Mouse (Mus musculus) lung, postnatal 0 days (tissue): ENCODE measurements around the gene Zscan21. TPM values are rescaled to one million over a fixed set of nuclear protein-coding genes. Genes with fewer than 3 reads are reported as not detected.

ENCODE experiments used
- ATAC-seq: fragments of 200-750 bp; cut with Nextera tagmentation; 2 replicates; pipeline ENCODE4 v1.8.0; 2017; ENCODE audit warnings: moderate library complexity
- DNase-seq: peaks from one replicate; pipeline ENCODE4 v3.0.0-alpha.2; 2016; ENCODE audit warnings: low spot score
- H3K27ac ChIP-seq: fragments of 300-500 bp; sonication (generic); 2 replicates; pipeline ENCODE4 v1.5.1; 2014; ENCODE audit warnings: antibody characterized with exemption, mild to moderate bottlenecking, low read length, mixed read lengths
- H3K27me3 ChIP-seq: fragments of 300-500 bp; sonication (generic); replicated peaks from 2 replicates; pipeline ENCODE4 v1.6.1; 2014; ENCODE audit warnings: low read length, mixed read lengths; ENCODE audit not compliant: insufficient read depth
- H3K36me3 ChIP-seq: fragments of 300-500 bp; sonication (generic); 2 replicates; pipeline ENCODE4 v1.6.1; 2014; ENCODE audit warnings: low read length, mixed read lengths; ENCODE audit not compliant: insufficient read depth
- H3K4me1 ChIP-seq: fragments of 300-500 bp; sonication (generic); 2 replicates; pipeline ENCODE4 v1.6.1; 2014; ENCODE audit warnings: antibody characterized with exemption, low read depth, low read length, mixed read lengths; ENCODE audit not compliant: insufficient read depth
- H3K4me2 ChIP-seq: fragments of 300-500 bp; sonication (generic); replicated peaks from 2 replicates; pipeline ENCODE4 v1.6.1; 2014; ENCODE audit warnings: low read depth, mild to moderate bottlenecking, low read length, moderate library complexity, mixed read lengths
- H3K4me3 ChIP-seq: fragments of 300-500 bp; sonication (generic); 2 replicates; pipeline ENCODE4 v1.5.1; 2014; ENCODE audit warnings: low read depth, low read length
- H3K9ac ChIP-seq: fragments of 300-500 bp; sonication (generic); replicated peaks from 2 replicates; pipeline ENCODE4 v1.6.1; 2014; ENCODE audit warnings: low read depth, mild to moderate bottlenecking
- H3K9me3 ChIP-seq: fragments of 300-500 bp; sonication (generic); 2 replicates; pipeline ENCODE4 v1.6.1; 2016; ENCODE audit warnings: low read length, mixed read lengths
- CTCF ChIP-seq: IDR thresholded peaks from 2 replicates; pipeline ENCODE4 v1.5.1; 2016; ENCODE audit warnings: antibody characterized with exemption, mild to moderate bottlenecking
- EP300 ChIP-seq: IDR thresholded peaks from 2 replicates; pipeline ENCODE4 v1.6.1; 2016; ENCODE audit warnings: antibody characterized with exemption, mild to moderate bottlenecking, control low read depth
- WGBS: fragments of 180-500 bp; shearing (Covaris S2); extraction: QIAGEN DNeasy Blood & Tissue Kit; methylation state at CpG from one replicate; pipeline ENCODE4 v1.1.7; 2014; 5-methylcytosine and 5-hydroxymethylcytosine counted together
- polyA plus RNA-seq: library from polyadenylated mRNA; unstranded; fragments of >200 nt; fragmentation: Nextera tagmentation; extraction: Ambion mirVana; gene quantifications from 2 replicates; pipeline ENCODE4 v1.2.1, GENCODE M21; 2015

The Zscan21 gene
- polyA plus RNA-seq, 1 experiment from 2014 or later = 35.1 TPM

DNA sequence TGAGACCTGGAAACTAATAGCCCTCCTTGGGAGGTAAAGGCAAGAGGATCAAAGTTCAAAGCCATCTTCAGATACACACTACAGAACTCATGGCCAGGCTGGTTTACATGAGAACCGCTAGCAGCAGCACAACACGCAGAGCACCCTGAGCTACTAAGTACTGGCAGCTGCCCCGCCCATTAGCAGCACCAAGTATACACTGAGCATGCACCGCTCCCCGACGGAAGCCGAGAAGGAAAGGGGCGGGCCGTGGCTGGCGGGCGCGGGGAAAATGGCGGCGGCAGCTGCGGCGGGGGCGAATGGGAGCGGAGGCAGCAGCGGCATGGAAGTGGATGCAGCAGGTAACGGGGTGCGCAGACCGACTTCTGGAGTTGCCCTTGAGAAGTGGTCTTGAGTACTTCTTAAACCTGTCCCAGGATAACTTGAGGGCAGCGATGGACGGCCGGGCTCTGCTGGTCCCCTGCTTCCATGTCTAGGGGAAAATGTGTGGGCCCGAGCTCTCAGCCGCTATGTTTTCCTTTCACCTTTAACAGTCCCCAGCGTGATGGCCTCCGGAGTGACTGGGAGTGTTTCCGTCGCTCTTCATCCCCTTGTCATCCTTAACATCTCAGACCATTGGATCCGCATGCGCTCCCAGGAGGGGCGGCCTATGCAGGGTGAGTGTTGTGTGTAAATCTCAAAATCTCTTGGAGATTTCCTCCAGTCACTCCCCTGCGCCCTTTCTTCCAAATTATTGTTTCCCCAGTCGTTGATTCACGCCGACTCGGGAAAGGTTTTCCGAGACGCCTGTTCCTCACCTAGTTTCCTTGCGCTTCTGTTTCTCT lies 44.4 kb downstream of the Zscan21 start, which contains the start of gene Cops6:
Gene Cops6 (plus strand): TSS at position 230 of the 824 bp plus-strand sequence.
- Histone ChIP-seq H3K4me2 (peak within 1 kb of the TSS; percentile 76), H3K27ac (peak within 1 kb of the TSS; percentile 62), H3K9ac (peak within 1 kb of the TSS; percentile 76), H3K4me1 (peaks cover 4% of the 10 kb centered on the region; the same call in 1 of the 2 replicates), H3K4me3 (peak within 1 kb of the TSS; percentile 67), H3K27me3 (no peaks in the 10 kb centered on the region), H3K36me3 (peaks cover 22% of the 10 kb centered on the region), H3K9me3 (no peaks in the 10 kb centered on the region)
- ATAC-seq = peak; percentile 99
- no peak for TF ChIP-seq EP300
- TF ChIP-seq CTCF = peak; percentile 24; the same call in 1 of the 2 replicates
- DNase-seq = peak; percentile 98
- WGBS = 2% methylated on average over 42 of the region's 42 CpGs

DNA sequence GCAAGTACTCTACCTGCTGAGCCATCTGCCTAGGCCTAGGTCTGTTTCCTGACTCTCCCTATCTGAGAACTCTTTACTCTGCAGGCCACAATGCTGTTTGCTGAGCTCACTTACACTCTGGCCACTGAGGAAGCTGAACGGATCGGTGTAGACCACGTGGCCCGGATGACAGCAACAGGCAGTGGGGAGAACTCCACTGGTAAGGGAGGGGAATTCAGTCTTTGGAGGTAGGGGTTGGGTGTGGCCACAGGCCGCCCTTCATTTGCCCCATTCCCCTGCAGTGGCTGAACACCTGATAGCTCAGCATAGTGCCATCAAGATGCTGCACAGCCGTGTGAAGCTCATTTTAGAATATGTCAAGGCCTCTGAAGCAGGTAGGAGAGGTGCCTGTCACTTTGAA lies 46.3 kb downstream of the Zscan21 start:
- Histone ChIP-seq H3K9ac (no peak overlapping the region), H3K4me1 (peaks cover 4% of the 10 kb centered on the region; the same call in 1 of the 2 replicates), H3K4me2 (no peak overlapping the region), H3K36me3 (peaks cover 39% of the 10 kb centered on the region), H3K9me3 (no peaks in the 10 kb centered on the region), H3K27me3 (no peaks in the 10 kb centered on the region), H3K27ac (no peak overlapping the region), H3K4me3 (no peak overlapping the region)
- ATAC-seq (no peak), DNase-seq (no peak)
- no peak for TF ChIP-seq CTCF
- no peak for TF ChIP-seq EP300
- WGBS = 59% methylated on average over 6 of the region's 6 CpGs

DNA sequence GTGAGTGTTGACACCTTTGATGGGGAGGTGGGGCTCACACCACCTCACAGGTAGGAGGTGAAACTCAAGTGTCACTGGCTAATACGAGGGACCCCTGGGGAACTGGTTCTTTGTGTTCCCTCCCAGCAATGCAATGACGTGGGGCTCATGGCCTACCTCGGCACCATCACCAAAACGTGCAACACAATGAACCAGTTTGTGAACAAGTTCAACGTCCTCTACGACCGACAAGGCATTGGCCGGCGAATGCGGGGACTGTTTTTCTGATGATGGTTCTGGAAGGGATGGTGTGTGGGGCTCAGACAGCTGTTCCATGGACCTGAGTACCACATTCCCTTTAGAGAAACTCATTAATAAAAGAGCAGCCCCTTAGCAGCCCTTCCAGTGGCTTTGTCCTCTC lies 46.9 kb downstream of the Zscan21 start:
- ATAC-seq = no peak
- 56% methylated on average over 10 of the region's 10 CpGs for WGBS
- DNase-seq = no peak
- peaks cover 4% of the 10 kb centered on the region; the same call in 1 of the 2 replicates for H3K4me1 ChIP-seq
- H3K36me3 ChIP-seq = peaks cover 41% of the 10 kb centered on the region
- H3K9ac ChIP-seq = no peak overlapping the region
- H3K9me3 ChIP-seq = no peaks in the 10 kb centered on the region
- no peak overlapping the region for H3K27ac ChIP-seq
- TF ChIP-seq CTCF = no peak
- no peak for TF ChIP-seq EP300
- H3K4me3 ChIP-seq = no peak overlapping the region
- no peak overlapping the region for H3K4me2 ChIP-seq
- no peaks in the 10 kb centered on the region for H3K27me3 ChIP-seq

DNA sequence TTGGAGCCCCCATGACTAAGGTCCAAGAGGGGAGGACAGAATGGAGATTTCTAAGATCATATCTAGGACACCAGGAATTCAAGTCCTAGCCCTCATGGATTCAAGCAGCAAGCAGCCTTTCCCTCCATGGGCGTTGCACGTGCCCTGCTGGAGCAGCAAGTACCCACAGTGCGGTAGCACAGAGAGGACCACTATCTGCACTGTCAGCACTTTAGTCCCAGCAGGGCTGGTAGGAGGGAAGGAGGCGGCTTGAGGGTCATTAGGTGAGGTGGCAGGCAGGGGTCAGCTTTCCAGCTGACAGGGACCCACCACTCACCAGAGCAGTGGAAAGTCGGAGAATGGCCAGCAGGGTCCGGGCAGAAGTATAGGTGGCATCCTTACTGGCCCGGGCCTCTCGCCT lies 48.9 kb downstream of the Zscan21 start:
- ATAC-seq (no peak), DNase-seq (no peak)
- Histone ChIP-seq H3K4me1 (peaks cover 11% of the 10 kb centered on the region; the same call in 1 of the 2 replicates), H3K4me3 (no peak overlapping the region), H3K9me3 (no peaks in the 10 kb centered on the region), H3K27me3 (no peaks in the 10 kb centered on the region), H3K9ac (no peak overlapping the region), H3K4me2 (no peak overlapping the region), H3K36me3 (peaks cover 41% of the 10 kb centered on the region), H3K27ac (no peak overlapping the region)
- 68% methylated on average over 8 of the region's 8 CpGs for WGBS
- TF ChIP-seq CTCF (no peak), EP300 (no peak)

DNA sequence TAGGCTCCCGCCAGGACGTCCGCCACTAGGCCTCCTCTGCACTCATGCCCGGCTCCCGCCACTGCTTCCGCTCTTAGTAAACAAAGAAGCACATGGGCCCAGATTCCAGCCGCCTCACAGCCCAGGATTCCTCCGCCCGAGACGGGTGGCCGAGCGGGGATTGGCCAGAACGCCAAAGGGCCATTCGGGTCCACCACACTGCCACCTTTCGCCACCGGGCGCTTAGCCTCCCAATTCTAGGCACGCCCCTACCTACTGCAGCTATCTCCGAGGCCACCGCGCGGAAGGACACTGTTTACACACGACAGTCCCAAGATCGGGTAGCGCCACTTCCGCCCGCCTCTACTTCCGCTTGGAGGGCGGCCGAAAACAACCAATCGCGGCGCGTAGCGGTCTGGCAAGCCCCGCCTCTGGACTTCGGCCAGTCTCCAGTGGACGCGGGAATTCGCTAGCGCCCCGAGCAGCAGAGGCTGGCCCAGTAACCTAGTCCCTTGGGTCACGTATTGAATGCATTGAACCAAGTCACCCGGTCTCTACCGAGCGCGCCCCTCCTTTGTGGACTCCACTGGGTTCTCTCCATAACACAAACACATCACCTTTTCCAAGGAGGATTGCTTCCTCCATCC lies 54.3 kb downstream of the Zscan21 start:
- Histone ChIP-seq H3K4me3 (peak overlapping the region; percentile 68), H3K4me2 (peak overlapping the region; percentile 100), H3K27me3 (no peaks in the 10 kb centered on the region), H3K9ac (peak overlapping the region; percentile 46; the same call in 1 of the 2 replicates), H3K27ac (peak overlapping the region; percentile 92), H3K36me3 (peaks cover 33% of the 10 kb centered on the region; the same call in 1 of the 2 replicates), H3K9me3 (no peaks in the 10 kb centered on the region), H3K4me1 (peaks cover 13% of the 10 kb centered on the region; the same call in 1 of the 2 replicates)
- ATAC-seq = peak; percentile 86
- under 1% methylated on average over 46 of the region's 47 CpGs for WGBS
- TF ChIP-seq EP300 = peak; percentile 57
- TF ChIP-seq CTCF = peak; percentile 48
- peak; percentile 98 for DNase-seq
